Mouse (Mus musculus) lung, adult 2 months (tissue): Measurements from ENCODE around the gene 9930021J03Rik.
A peak's percentile ranks its signal among the peaks of the same experiment; 100 is the strongest.

Experiments used
- CTCF ChIP-seq: fragments of 200-500 bp; IDR thresholded peaks from 2 replicates; pipeline ENCODE4 v1.5.1; 2011; ENCODE audit warnings: mild to moderate bottlenecking, low read length, control low read depth; ENCODE audit not compliant: insufficient read depth
- POLR2A ChIP-seq: fragments of 200-500 bp; IDR thresholded peaks from 2 replicates; pipeline ENCODE4 v1.6.1; 2011; ENCODE audit warnings: low read depth, mild to moderate bottlenecking, control low read depth, low read length, borderline replicate concordance; ENCODE audit errors: extremely low read depth

GRCm38 (mm10) chr19:29805101-29805916 is 480 bp downstream of the 9930021J03Rik start:
- TF ChIP-seq CTCF (no peak), POLR2A (peak; percentile 5; the same call in 1 of the 2 replicates)
